Mouse (Mus musculus) liver, postnatal 0 days (tissue): ENCODE measurements around the gene Ttc7. TPM values are rescaled to one million over a fixed set of nuclear protein-coding genes. Genes with fewer than 3 reads are reported as not detected.
A peak's percentile ranks its signal among the peaks of the same experiment; 100 is the strongest.

Source experiments
- ATAC-seq: fragments of 200-750 bp; cut with Nextera tagmentation; 2 replicates; pipeline ENCODE4 v1.8.0; 2017; ENCODE audit warnings: mild to moderate bottlenecking, moderate library complexity
- DNase-seq: peaks from one replicate; pipeline ENCODE4 v3.0.0-alpha.2; 2016
- H3K27ac ChIP-seq: fragments of 300-500 bp; sonication (generic); 2 replicates; pipeline ENCODE4 v1.5.1; 2014; ENCODE audit warnings: antibody characterized with exemption, moderate library complexity, mild to moderate bottlenecking, low read depth
- H3K27me3 ChIP-seq: fragments of 300-500 bp; sonication (generic); 2 replicates; pipeline ENCODE4 v1.6.1; 2014; ENCODE audit warnings: low read length, control low read depth, mixed read lengths; ENCODE audit not compliant: insufficient read depth
- H3K36me3 ChIP-seq: fragments of 300-500 bp; sonication (generic); replicated peaks from 2 replicates; pipeline ENCODE4 v1.6.1; 2014; ENCODE audit warnings: mild to moderate bottlenecking, control low read depth, low read length, moderate library complexity, mixed read lengths; ENCODE audit not compliant: insufficient read depth
- H3K4me1 ChIP-seq: fragments of 300-500 bp; sonication (generic); 2 replicates; pipeline ENCODE4 v1.6.1; 2014; ENCODE audit warnings: antibody characterized with exemption, mild to moderate bottlenecking, control low read depth; ENCODE audit not compliant: insufficient read depth
- H3K4me2 ChIP-seq: fragments of 300-500 bp; sonication (generic); 2 replicates; pipeline ENCODE4 v1.6.1; 2014; ENCODE audit warnings: low read depth, mild to moderate bottlenecking, low read length, moderate library complexity, mixed read lengths
- H3K4me3 ChIP-seq: fragments of 300-500 bp; sonication (generic); 2 replicates; pipeline ENCODE4 v1.5.1; 2014; ENCODE audit warnings: low read depth, low read length
- H3K9ac ChIP-seq: fragments of 300-500 bp; sonication (generic); replicated peaks from 2 replicates; pipeline ENCODE4 v1.6.1; 2014; ENCODE audit warnings: mild to moderate bottlenecking, moderate library complexity
- H3K9me3 ChIP-seq: fragments of 300-500 bp; sonication (generic); 2 replicates; pipeline ENCODE4 v1.6.1; 2016; ENCODE audit warnings: mild to moderate bottlenecking, control low read depth, low read length, mixed read lengths
- CTCF ChIP-seq: sonication (generic); IDR thresholded peaks from 2 replicates; pipeline ENCODE4 v1.5.1; 2016; ENCODE audit warnings: antibody characterized with exemption, low read depth
- EP300 ChIP-seq: IDR thresholded peaks from 2 replicates; pipeline ENCODE4 v1.6.1; 2016; ENCODE audit warnings: antibody characterized with exemption, low read depth, mild to moderate bottlenecking
- WGBS: fragments of 180-500 bp; shearing (Covaris S2); extraction: QIAGEN DNeasy Blood & Tissue Kit; methylation state at CpG from one replicate; pipeline ENCODE4 v1.1.7; 2014; ENCODE audit not compliant: insufficient replicate concordance; 5-methylcytosine and 5-hydroxymethylcytosine counted together
- polyA plus RNA-seq: library from polyadenylated mRNA; unstranded; fragments of >200 nt; fragmentation: Nextera tagmentation; extraction: Ambion mirVana; gene quantifications from 2 replicates; pipeline ENCODE4 v1.2.1, GENCODE M21; 2015

Gene Ttc7
- polyA plus RNA-seq, 1 experiment from 2014 or later, result 12.1 TPM

DNA sequence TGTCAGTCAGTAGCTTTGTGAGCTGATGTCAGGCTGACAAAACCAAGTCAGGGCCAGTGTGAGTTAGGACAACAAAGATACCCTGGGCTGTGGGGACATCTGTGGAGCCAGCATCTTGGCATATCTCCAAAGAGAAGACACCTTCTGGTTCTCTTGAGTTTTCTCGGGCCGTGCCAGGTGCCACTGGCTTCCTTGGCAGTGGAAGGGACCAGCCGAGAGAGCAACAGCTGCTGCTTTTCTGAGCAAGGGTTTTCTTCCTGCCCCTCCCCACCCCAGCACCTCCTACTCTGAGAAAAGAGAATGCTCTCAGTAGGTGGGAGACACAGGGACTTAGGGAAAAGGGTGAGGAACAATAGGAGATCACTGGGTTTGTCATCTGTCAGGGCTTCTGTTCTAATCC lies 78.4 kb downstream of the Ttc7 start:
- Histone ChIP-seq H3K9ac (no peak overlapping the region), H3K9me3 (no peaks in the 10 kb centered on the region), H3K4me1 (peaks cover 13% of the 10 kb centered on the region), H3K4me2 (no peak overlapping the region), H3K36me3 (peaks cover 25% of the 10 kb centered on the region), H3K27ac (no peak overlapping the region), H3K4me3 (no peak overlapping the region), H3K27me3 (no peaks in the 10 kb centered on the region)
- 77% methylated on average over 3 of the region's 3 CpGs for WGBS
- DNase-seq (no peak), ATAC-seq (no peak)
- TF ChIP-seq CTCF (no peak), EP300 (no peak)

DNA sequence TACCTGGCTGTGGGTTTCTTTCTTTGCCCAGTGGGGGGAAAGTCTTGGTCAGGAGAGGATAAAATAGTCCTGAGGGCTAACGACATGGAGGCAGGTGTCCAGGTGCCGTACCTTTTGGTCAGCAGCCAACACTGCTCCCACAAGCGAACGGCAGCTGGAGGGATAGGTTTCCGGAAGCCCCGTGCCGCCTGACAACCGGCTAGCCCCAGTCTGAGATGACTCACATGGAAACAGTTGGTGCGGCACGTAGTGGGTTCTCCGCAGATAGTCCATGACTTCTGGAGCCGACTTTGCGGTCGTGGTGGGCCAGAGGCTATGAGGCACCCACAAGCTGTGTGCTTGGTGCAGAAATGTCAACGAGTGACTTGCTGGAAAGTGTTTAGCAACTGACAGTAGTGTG lies 81.4 kb downstream of the Ttc7 start:
- 79% methylated on average over 15 of the region's 15 CpGs for WGBS
- H3K27ac ChIP-seq, result no peak overlapping the region
- no peak overlapping the region for H3K4me3 ChIP-seq
- ATAC-seq, result no peak
- no peaks in the 10 kb centered on the region for H3K9me3 ChIP-seq
- H3K9ac ChIP-seq, result no peak overlapping the region
- no peaks in the 10 kb centered on the region for H3K27me3 ChIP-seq
- H3K4me2 ChIP-seq, result no peak overlapping the region
- TF ChIP-seq EP300 (no peak), CTCF (no peak)
- DNase-seq, result no peak
- H3K36me3 ChIP-seq, result peaks cover 25% of the 10 kb centered on the region
- H3K4me1 ChIP-seq, result peaks cover 19% of the 10 kb centered on the region

DNA sequence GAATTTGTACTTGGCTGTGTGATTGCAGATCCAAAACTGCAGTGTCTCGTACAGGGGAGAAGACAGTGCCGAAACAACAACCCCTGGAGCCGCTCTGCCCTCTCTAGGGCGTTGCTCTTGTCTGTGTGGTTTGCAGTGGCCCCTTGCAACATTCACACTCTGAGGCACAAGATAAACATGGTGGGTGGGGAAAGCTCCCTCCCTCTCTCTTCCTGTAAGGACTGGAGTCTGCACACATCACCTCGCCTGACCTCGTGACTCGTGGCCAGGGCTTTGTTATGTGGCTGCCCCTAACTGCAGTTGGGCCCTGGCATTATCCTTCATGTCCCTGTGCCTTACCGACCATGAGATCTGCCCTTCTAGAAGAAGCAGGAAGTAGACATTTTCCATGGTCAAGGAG lies 82.6 kb downstream of the Ttc7 start:
- TF ChIP-seq CTCF, result no peak
- no peak for TF ChIP-seq EP300
- 18% methylated on average over 8 of the region's 8 CpGs for WGBS
- Histone ChIP-seq H3K4me1 (peaks cover 19% of the 10 kb centered on the region), H3K4me2 (peak overlapping the region; percentile 13; the same call in 1 of the 2 replicates), H3K27me3 (no peaks in the 10 kb centered on the region), H3K9ac (no peak overlapping the region), H3K4me3 (no peak overlapping the region), H3K27ac (peak overlapping the region; percentile 60; the same call in 1 of the 2 replicates), H3K9me3 (no peaks in the 10 kb centered on the region), H3K36me3 (peaks cover 23% of the 10 kb centered on the region)
- ATAC-seq (peak; percentile 96), DNase-seq (peak; percentile 60)

DNA sequence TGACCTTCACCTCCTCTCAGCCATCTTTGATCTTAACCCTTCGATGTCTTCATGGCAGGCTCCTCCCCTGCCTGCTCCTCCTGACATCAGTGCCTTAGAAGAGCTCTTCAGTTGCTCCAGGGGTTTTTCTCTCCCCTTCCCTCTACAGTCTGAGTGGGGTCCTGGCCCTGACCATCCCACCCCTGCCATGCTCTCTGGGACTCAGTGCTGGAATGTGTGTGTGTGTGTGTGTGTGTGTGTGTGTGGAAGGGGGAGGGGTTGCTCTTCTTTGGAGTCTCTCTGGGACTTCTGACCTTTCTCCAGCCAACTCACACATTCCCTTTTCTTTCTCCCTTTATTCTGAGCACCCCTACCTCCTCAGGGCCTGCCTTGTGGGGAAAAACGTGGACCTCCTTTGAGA lies 83.8 kb downstream of the Ttc7 start:
- Histone ChIP-seq H3K4me3 (no peak overlapping the region), H3K4me1 (peaks cover 19% of the 10 kb centered on the region), H3K9ac (no peak overlapping the region), H3K36me3 (peaks cover 21% of the 10 kb centered on the region), H3K9me3 (no peaks in the 10 kb centered on the region), H3K4me2 (no peak overlapping the region), H3K27ac (no peak overlapping the region), H3K27me3 (no peaks in the 10 kb centered on the region)
- 61% methylated on average over 2 of the region's 2 CpGs for WGBS
- TF ChIP-seq EP300 (no peak), CTCF (no peak)
- DNase-seq, result no peak
- no peak for ATAC-seq

DNA sequence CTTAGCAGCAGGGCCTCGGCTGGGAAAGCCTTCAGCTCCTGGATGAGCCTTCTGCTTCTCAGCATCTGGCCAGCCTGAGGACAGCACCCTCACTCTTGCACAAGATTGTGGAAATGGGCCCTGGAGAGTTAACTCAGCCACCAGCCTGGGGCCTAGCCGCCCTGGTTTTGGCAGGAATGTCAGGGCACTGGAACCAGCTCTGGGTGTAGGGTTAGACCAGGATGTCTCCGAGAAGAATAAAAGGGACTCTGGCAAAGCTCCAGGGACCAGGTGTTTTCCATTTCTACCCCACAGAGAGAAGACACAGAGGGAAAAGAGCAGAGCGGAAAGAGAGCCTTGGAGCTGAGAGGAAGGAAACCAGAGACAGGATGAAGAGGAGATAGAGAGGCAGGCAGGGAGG lies 84.5 kb downstream of the Ttc7 start:
- no peak overlapping the region for H3K27ac ChIP-seq
- no peaks in the 10 kb centered on the region for H3K9me3 ChIP-seq
- no peak overlapping the region for H3K4me2 ChIP-seq
- no peaks in the 10 kb centered on the region for H3K27me3 ChIP-seq
- H3K4me1 ChIP-seq, result peaks cover 19% of the 10 kb centered on the region
- no peak overlapping the region for H3K4me3 ChIP-seq
- TF ChIP-seq CTCF (no peak), EP300 (no peak)
- ATAC-seq, result no peak
- no peak for DNase-seq
- no peak overlapping the region for H3K9ac ChIP-seq
- H3K36me3 ChIP-seq, result peaks cover 15% of the 10 kb centered on the region
- 53% methylated on average over 4 of the region's 4 CpGs for WGBS

DNA sequence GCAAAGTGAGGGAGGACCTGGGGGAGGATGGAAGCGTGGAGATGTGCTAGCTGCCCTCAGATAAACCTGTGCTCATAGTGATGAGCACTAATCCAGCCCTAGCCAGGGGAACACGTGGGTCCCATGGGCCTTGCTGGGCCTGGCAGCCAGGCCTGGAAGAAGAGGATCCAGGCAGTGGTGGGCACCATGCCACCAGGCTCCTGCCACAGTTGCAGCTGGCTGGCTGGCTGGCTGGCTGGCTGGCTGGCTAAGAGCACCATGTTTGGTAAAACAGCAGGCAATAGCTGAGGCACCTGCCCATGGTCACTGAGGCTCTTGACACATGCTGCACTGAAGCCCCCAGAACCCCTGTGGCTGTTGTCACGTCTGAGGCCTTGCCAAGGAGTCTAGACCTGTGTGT lies 85.0 kb downstream of the Ttc7 start:
- DNase-seq, result no peak
- no peak overlapping the region for H3K4me2 ChIP-seq
- no peak overlapping the region for H3K4me3 ChIP-seq
- no peak for TF ChIP-seq EP300
- no peak for TF ChIP-seq CTCF
- H3K9ac ChIP-seq, result no peak overlapping the region
- H3K27me3 ChIP-seq, result no peaks in the 10 kb centered on the region
- peaks cover 19% of the 10 kb centered on the region for H3K4me1 ChIP-seq
- 73% methylated on average over 3 of the region's 3 CpGs for WGBS
- peaks cover 12% of the 10 kb centered on the region for H3K36me3 ChIP-seq
- no peak overlapping the region for H3K27ac ChIP-seq
- H3K9me3 ChIP-seq, result no peaks in the 10 kb centered on the region
- no peak for ATAC-seq

DNA sequence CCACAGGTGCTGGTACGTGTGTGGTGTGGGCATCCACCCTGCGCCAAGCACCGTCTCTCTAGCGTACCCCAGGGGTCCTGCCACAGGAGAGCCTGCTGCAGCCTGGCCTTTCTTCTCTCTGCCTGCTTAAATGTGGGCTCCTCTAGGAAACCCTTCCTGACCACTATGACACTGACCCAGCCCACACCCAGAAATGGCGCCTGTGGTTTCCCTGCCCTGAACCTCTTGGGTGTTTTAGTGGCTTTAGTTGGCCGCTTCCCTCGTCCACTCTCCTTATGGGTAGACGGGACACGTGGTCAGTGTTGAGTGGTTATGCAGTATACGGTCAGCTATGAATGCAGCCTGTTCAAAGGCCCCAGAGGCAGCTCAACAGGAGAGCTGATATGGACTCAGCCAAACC lies 85.8 kb downstream of the Ttc7 start:
- TF ChIP-seq EP300 (no peak), CTCF (no peak)
- 88% methylated on average over 10 of the region's 10 CpGs for WGBS
- DNase-seq, result no peak

More for the DNA sequence above, 85.8 kb downstream of the Ttc7 start:
- Histone ChIP-seq H3K36me3 (peaks cover 6% of the 10 kb centered on the region; the same call in 1 of the 2 replicates), H3K27ac (no peak overlapping the region), H3K4me3 (no peak overlapping the region), H3K27me3 (no peaks in the 10 kb centered on the region), H3K9me3 (no peaks in the 10 kb centered on the region), H3K4me2 (no peak overlapping the region), H3K4me1 (peaks cover 19% of the 10 kb centered on the region), H3K9ac (no peak overlapping the region)
- ATAC-seq, result no peak
